Mouse (Mus musculus) kidney, embryonic 15.5 days (tissue): Measurements from ENCODE around the gene St6gal1. TPM values are rescaled to one million over a fixed set of nuclear protein-coding genes. Genes with fewer than 3 reads are reported as not detected.

Experiments
- ATAC-seq: fragments of 200-750 bp; cut with Nextera tagmentation; replicated peaks from 2 replicates; pipeline ENCODE4 v1.8.0; 2017; ENCODE audit warnings: moderate TSS enrichment; ENCODE audit not compliant: low FRiP score
- H3K27ac ChIP-seq: fragments of 300-500 bp; sonication (generic); 2 replicates; pipeline ENCODE4 v1.5.1; 2015; ENCODE audit warnings: mild to moderate bottlenecking, inconsistent platforms
- H3K27me3 ChIP-seq: fragments of 300-500 bp; sonication (generic); 2 replicates; pipeline ENCODE4 v1.6.1; 2015; ENCODE audit warnings: inconsistent platforms
- H3K36me3 ChIP-seq: fragments of 300-500 bp; sonication (generic); 2 replicates; pipeline ENCODE4 v1.6.1; 2015; ENCODE audit warnings: inconsistent platforms
- H3K4me1 ChIP-seq: fragments of 300-500 bp; sonication (generic); 2 replicates; pipeline ENCODE4 v1.6.1; 2015; ENCODE audit warnings: inconsistent platforms
- H3K4me2 ChIP-seq: fragments of 300-500 bp; sonication (generic); 2 replicates; pipeline ENCODE4 v1.6.1; 2015; ENCODE audit warnings: moderate library complexity, mild to moderate bottlenecking, inconsistent platforms
- H3K4me3 ChIP-seq: fragments of 300-500 bp; sonication (generic); replicated peaks from 2 replicates; pipeline ENCODE4 v1.5.1; 2015; ENCODE audit warnings: mild to moderate bottlenecking, inconsistent platforms
- H3K9ac ChIP-seq: fragments of 300-500 bp; sonication (generic); 2 replicates; pipeline ENCODE4 v1.6.1; 2015; ENCODE audit warnings: mild to moderate bottlenecking, inconsistent platforms
- H3K9me3 ChIP-seq: fragments of 300-500 bp; sonication (generic); replicated peaks from 2 replicates; pipeline ENCODE4 v1.6.1; 2016; ENCODE audit warnings: inconsistent platforms
- WGBS: fragments of 180-500 bp; shearing (Covaris S2); methylation state at CpG from one replicate; pipeline ENCODE4 v1.1.7; 2015; ENCODE audit warnings: mixed read lengths; 5-methylcytosine and 5-hydroxymethylcytosine counted together
- polyA plus RNA-seq: library from polyadenylated mRNA; unstranded; fragments of >200 nt; fragmentation: Nextera tagmentation; extraction: Ambion mirVana; gene quantifications from 2 replicates; pipeline ENCODE4 v1.2.1, GENCODE M21; 2015

The St6gal1 gene
- polyA plus RNA-seq, 1 experiment from 2014 or later, result 22.6 TPM

- Histone ChIP-seq H3K4me1 (no peaks in the 10 kb centered on the region), H3K9ac (no peak overlapping the region), H3K4me2 (no peak overlapping the region), H3K36me3 (no peaks in the 10 kb centered on the region), H3K9me3 (no peaks in the 10 kb centered on the region), H3K27ac (no peak overlapping the region), H3K27me3 (no peaks in the 10 kb centered on the region), H3K4me3 (no peak overlapping the region)
- WGBS, result 64% methylated on average over 9 of the region's 9 CpGs
- ATAC-seq, result no peak
These were observed 32.8 kb upstream of the St6gal1 start for GRCm38 (mm10) chr16:23191560-23192242.

- Histone ChIP-seq H3K4me1 (no peaks in the 10 kb centered on the region), H3K4me2 (no peak overlapping the region), H3K9me3 (no peaks in the 10 kb centered on the region), H3K27ac (no peak overlapping the region), H3K4me3 (no peak overlapping the region), H3K27me3 (no peaks in the 10 kb centered on the region), H3K36me3 (no peaks in the 10 kb centered on the region), H3K9ac (no peak overlapping the region)
- ATAC-seq, result no peak
- WGBS, result 89% methylated on average over 7 of the region's 7 CpGs
These were observed 28.9 kb upstream of the St6gal1 start for GRCm38 (mm10) chr16:23195618-23196017.

DNA sequence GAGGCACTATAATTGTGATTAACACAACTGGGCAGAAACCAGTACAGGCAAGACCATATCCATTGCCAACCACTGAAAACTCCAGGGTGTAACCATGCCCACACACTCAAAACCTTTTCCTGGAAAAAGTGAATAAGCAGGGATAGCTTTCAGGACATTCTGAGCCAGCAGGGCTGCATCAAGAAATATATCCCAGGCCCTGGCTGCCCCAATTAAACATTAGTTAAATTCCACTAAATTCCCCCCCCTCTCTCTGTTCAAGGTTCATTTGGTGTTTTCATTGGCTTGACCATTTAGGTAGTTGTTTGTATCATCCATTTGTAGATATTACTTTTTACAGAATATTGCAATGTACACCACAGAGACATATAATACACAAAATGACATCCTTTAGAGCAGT, 28.2 kb upstream of the St6gal1 start:
- Histone ChIP-seq H3K27ac (no peak overlapping the region), H3K36me3 (no peaks in the 10 kb centered on the region), H3K9me3 (no peaks in the 10 kb centered on the region), H3K9ac (no peak overlapping the region), H3K4me1 (no peaks in the 10 kb centered on the region), H3K27me3 (no peaks in the 10 kb centered on the region), H3K4me3 (no peak overlapping the region), H3K4me2 (no peak overlapping the region)
- ATAC-seq, result no peak

GRCm38 (mm10) chr16:23196791-23197190, 27.7 kb upstream of the St6gal1 start:
- ATAC-seq, result no peak
- no peaks in the 10 kb centered on the region for H3K4me1 ChIP-seq
- H3K4me2 ChIP-seq, result no peak overlapping the region
- no peak overlapping the region for H3K9ac ChIP-seq
- H3K36me3 ChIP-seq, result no peaks in the 10 kb centered on the region
- 87% methylated on average over 6 of the region's 6 CpGs for WGBS
- no peak overlapping the region for H3K4me3 ChIP-seq
- no peak overlapping the region for H3K27ac ChIP-seq
- no peaks in the 10 kb centered on the region for H3K9me3 ChIP-seq
- H3K27me3 ChIP-seq, result no peaks in the 10 kb centered on the region

- ATAC-seq, result no peak
- no peak overlapping the region for H3K4me2 ChIP-seq
- H3K4me1 ChIP-seq, result 0 out of 2 replicates have a peak, but pooled peaks cover 3% of the 10 kb centered on the region
- no peak overlapping the region for H3K9ac ChIP-seq
- H3K36me3 ChIP-seq, result no peaks in the 10 kb centered on the region
- H3K9me3 ChIP-seq, result no peaks in the 10 kb centered on the region
- H3K27ac ChIP-seq, result no peak overlapping the region
- no peaks in the 10 kb centered on the region for H3K27me3 ChIP-seq
- no peak overlapping the region for H3K4me3 ChIP-seq
These were observed 23.0 kb upstream of the St6gal1 start for GRCm38 (mm10) chr16:23201498-23201897.

DNA sequence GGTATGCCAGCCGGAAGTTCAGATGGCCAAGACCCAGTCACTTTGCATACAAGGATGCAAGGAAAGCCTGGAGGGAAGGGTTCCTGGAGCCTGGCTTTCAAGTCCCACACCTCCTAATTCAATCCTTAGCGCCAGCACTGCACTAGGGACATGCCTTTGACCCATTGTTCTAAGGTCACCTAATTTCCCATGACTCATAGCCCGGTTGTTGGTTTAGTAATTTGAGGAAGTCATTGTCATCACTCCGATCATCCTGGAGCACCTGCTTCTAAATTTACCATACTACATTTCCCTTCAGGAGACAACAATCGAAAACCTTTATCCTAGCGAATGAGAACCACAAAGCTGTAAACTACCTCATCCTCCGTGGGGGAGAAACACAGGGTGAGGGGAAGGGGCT, 10.2 kb upstream of the St6gal1 start:
- Histone ChIP-seq H3K4me2 (no peak overlapping the region), H3K4me3 (no peak overlapping the region), H3K9ac (no peak overlapping the region), H3K27me3 (no peaks in the 10 kb centered on the region), H3K27ac (no peak overlapping the region), H3K36me3 (no peaks in the 10 kb centered on the region), H3K9me3 (no peaks in the 10 kb centered on the region), H3K4me1 (peaks cover 21% of the 10 kb centered on the region)
- 70% methylated on average over 7 of the region's 7 CpGs for WGBS
- no peak for ATAC-seq

DNA sequence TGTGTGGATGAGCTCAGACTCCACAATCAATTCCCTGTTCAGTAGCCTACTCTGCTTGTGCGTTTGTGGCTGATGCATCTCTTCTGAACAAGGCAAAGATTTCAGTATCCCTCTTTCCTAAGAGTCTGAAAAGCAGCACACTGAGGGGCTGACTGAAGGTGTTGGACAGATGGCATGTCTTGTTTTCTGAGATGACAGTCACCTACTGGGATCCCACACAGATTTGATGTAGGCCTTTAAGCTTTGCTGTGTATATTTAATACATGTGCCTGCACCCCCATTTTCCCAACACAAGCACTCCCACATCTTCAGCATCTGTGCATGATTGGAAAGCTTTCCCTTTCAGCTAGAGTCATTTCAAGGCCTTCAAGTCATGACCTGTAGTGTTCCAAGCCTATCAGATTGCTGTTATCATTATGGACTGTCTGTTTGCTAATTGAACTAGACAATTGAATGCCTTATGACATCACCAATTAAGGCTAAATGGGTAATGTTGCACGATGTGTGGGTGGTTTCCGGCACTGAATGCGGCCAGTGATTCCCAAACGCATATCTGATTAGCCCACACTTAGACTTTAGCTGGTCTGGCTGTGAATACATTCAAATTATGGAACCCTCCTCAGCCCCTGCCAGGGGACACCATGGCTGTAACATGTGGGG, 9.2 kb upstream of the St6gal1 start:
- Histone ChIP-seq H3K27me3 (no peaks in the 10 kb centered on the region), H3K36me3 (no peaks in the 10 kb centered on the region), H3K9me3 (no peaks in the 10 kb centered on the region), H3K4me1 (peaks cover 21% of the 10 kb centered on the region), H3K27ac (no peak overlapping the region), H3K4me3 (no peak overlapping the region), H3K4me2 (no peak overlapping the region), H3K9ac (no peak overlapping the region)
- WGBS, result 77% methylated on average over 5 of the region's 5 CpGs
- ATAC-seq, result no peak

- 51% methylated on average over 9 of the region's 9 CpGs for WGBS
These were observed 8.2 kb upstream of the St6gal1 start for GRCm38 (mm10) chr16:23216366-23216765.

GRCm38 (mm10) chr16:23218313-23218712, 6.2 kb upstream of the St6gal1 start:
- no peaks in the 10 kb centered on the region for H3K27me3 ChIP-seq
- no peaks in the 10 kb centered on the region for H3K36me3 ChIP-seq
- peaks cover 22% of the 10 kb centered on the region for H3K4me1 ChIP-seq
- H3K4me3 ChIP-seq, result no peak overlapping the region
- H3K27ac ChIP-seq, result peak overlapping the region; percentile 37
- ATAC-seq, result no peak
- WGBS, result 23% methylated on average over 7 of the region's 7 CpGs
- H3K4me2 ChIP-seq, result no peak overlapping the region
- H3K9ac ChIP-seq, result no peak overlapping the region
- no peaks in the 10 kb centered on the region for H3K9me3 ChIP-seq

More at GRCm38 (mm10) chr16:23216366-23216765, 8.2 kb upstream of the St6gal1 start:
- no peak overlapping the region for H3K4me2 ChIP-seq
- H3K9me3 ChIP-seq, result no peaks in the 10 kb centered on the region
- H3K36me3 ChIP-seq, result no peaks in the 10 kb centered on the region
- H3K9ac ChIP-seq, result no peak overlapping the region
- H3K27me3 ChIP-seq, result no peaks in the 10 kb centered on the region
- no peak overlapping the region for H3K4me3 ChIP-seq
- ATAC-seq, result peak; percentile 77
- H3K4me1 ChIP-seq, result peaks cover 21% of the 10 kb centered on the region
- H3K27ac ChIP-seq, result peak overlapping the region; percentile 10; the same call in 1 of the 2 replicates

DNA sequence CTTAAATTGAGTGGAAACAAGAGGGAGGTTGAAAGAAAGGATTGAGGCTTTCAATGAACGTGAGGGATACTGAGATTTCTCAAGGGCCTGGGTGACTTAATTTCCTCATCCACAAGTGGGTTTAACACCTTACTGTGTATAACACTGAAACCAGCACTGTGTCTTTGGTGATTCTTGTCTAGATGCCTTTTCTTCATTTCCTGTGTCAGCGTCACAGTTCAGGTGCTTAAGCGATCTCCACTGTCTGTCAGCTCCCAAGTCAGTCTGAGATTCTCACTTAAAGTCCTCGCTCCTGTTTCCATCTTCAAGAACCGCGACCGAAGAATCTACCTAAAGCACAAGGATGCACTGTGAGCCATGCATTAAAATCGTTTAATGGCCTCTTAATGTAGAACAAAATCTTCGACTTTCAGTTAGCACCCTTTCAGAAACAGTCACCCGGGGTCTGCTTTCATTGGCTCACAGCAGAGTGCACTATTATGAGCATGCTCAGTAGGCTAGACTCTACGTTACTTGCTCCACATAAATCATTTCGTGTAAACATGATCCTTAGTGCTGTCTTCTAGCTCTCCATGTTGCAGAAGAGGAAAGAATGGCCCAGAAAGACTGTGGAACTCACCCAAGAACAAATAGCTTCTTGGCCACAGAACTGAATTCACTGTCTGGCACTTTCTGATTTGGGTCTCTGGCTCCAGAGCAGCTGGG, 1.2 kb upstream of the St6gal1 start:
- ATAC-seq, result no peak
- Histone ChIP-seq H3K36me3 (no peaks in the 10 kb centered on the region), H3K27ac (0 out of 2 replicates have a peak overlapping the region, but pooled peaks have one; percentile 85), H3K9ac (no peak overlapping the region), H3K4me1 (peaks cover 43% of the 10 kb centered on the region), H3K4me2 (peak overlapping the region; percentile 80), H3K9me3 (no peaks in the 10 kb centered on the region), H3K4me3 (no peak overlapping the region), H3K27me3 (no peaks in the 10 kb centered on the region)
- 64% methylated on average over 12 of the region's 12 CpGs for WGBS

DNA sequence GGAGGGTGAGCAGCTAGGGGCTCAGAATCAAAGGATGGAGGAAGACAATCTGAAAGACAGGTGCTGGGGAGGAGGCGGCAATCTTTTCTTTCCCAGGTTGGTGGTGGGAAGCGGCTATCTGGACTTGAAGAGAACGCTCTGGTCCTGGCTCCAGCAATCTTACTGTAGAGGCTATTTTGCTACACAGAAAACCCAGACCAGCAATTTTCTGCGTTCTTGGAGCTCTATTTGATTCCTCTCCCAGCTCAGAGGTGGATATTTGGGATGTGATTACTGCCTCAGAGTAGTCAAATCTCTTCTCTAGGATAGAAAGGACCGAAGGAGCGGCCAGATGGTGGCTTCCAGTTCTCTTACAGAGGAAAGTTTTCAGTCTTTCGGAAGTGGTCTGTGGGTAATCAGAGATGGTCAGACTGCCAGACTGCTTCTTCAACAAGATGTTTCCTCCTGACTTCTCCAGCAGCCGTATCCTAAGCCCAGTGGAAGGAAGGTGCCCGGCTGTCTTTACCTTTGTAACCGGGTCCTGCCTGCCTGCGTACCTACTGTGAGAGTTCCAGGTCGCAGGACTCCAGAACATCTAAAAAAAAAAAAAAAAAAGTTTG, 570 bp upstream of the St6gal1 start:
- 0 out of 2 replicates have a peak overlapping the region, but pooled peaks have one; percentile 85 for H3K27ac ChIP-seq
- H3K9me3 ChIP-seq, result no peaks in the 10 kb centered on the region
- peak overlapping the region; percentile 80 for H3K4me2 ChIP-seq
- 34% methylated on average over 12 of the region's 12 CpGs for WGBS
- no peak overlapping the region for H3K9ac ChIP-seq
- no peak for ATAC-seq
- H3K27me3 ChIP-seq, result no peaks in the 10 kb centered on the region
- peak overlapping the region; percentile 66 for H3K4me3 ChIP-seq
- no peaks in the 10 kb centered on the region for H3K36me3 ChIP-seq
- peaks cover 43% of the 10 kb centered on the region for H3K4me1 ChIP-seq
